Mouse (Mus musculus) neural tube, embryonic 12.5 days (tissue): ENCODE measurements around the gene Mapk9. TPM values are rescaled to one million over a fixed set of nuclear protein-coding genes. Genes with fewer than 3 reads are reported as not detected.

Experiments
- ATAC-seq: fragments of 200-750 bp; cut with Nextera tagmentation; 2 replicates; pipeline ENCODE4 v1.8.0; 2017; ENCODE audit warnings: low read depth, mild to moderate bottlenecking, moderate TSS enrichment, moderate library complexity; ENCODE audit not compliant: low FRiP score
- H3K27ac ChIP-seq: fragments of 300-500 bp; sonication (generic); 2 replicates; pipeline ENCODE4 v1.5.1; 2016
- H3K27me3 ChIP-seq: fragments of 300-500 bp; sonication (generic); replicated peaks from 2 replicates; pipeline ENCODE4 v1.6.1; 2016; ENCODE audit warnings: mild to moderate bottlenecking
- H3K36me3 ChIP-seq: fragments of 300-500 bp; sonication (generic); 2 replicates; pipeline ENCODE4 v1.6.1; 2016; ENCODE audit warnings: mild to moderate bottlenecking
- H3K4me1 ChIP-seq: fragments of 300-500 bp; sonication (generic); 2 replicates; pipeline ENCODE4 v1.6.1; 2016
- H3K4me2 ChIP-seq: fragments of 300-500 bp; sonication (generic); replicated peaks from 2 replicates; pipeline ENCODE4 v1.6.1; 2016; ENCODE audit warnings: mild to moderate bottlenecking
- H3K4me3 ChIP-seq: fragments of 300-500 bp; sonication (generic); 2 replicates; pipeline ENCODE4 v1.5.1; 2016
- H3K9ac ChIP-seq: fragments of 300-500 bp; sonication (generic); 2 replicates; pipeline ENCODE4 v1.6.1; 2016; ENCODE audit warnings: mild to moderate bottlenecking
- H3K9me3 ChIP-seq: fragments of 300-500 bp; sonication (generic); 2 replicates; pipeline ENCODE4 v1.6.1; 2016; ENCODE audit warnings: mild to moderate bottlenecking
- WGBS: fragments of 180-500 bp; shearing (Covaris S2); methylation state at CpG from one replicate; pipeline ENCODE4 v1.1.7; 2016; 5-methylcytosine and 5-hydroxymethylcytosine counted together
- polyA plus RNA-seq: library from polyadenylated mRNA; unstranded; fragments of >200 nt; fragmentation: Nextera tagmentation; extraction: Ambion mirVana; gene quantifications from 2 replicates; pipeline ENCODE4 v1.2.1, GENCODE M21; 2016

Mapk9 gene
- polyA plus RNA-seq, 1 experiment from 2014 or later = 58.7 TPM

- no peaks in the 10 kb centered on the region for H3K9me3 ChIP-seq
- no peak overlapping the region for H3K27ac ChIP-seq
- peak; percentile 58; the same call in 1 of the 2 replicates for ATAC-seq
- no peak overlapping the region for H3K9ac ChIP-seq
- H3K36me3 ChIP-seq = peaks cover 34% of the 10 kb centered on the region
- H3K27me3 ChIP-seq = no peaks in the 10 kb centered on the region
- H3K4me2 ChIP-seq = no peak overlapping the region
- no peaks in the 10 kb centered on the region for H3K4me1 ChIP-seq
- no peak overlapping the region for H3K4me3 ChIP-seq
These were observed 23.2 kb downstream of the Mapk9 start for GRCm38 (mm10) chr11:49869762-49870161.

- no peak overlapping the region for H3K4me3 ChIP-seq
- H3K4me1 ChIP-seq = no peaks in the 10 kb centered on the region
- peak; percentile 53; the same call in 1 of the 2 replicates for ATAC-seq
- 65% methylated on average over 6 of the region's 6 CpGs for WGBS
- no peak overlapping the region for H3K4me2 ChIP-seq
- no peaks in the 10 kb centered on the region for H3K27me3 ChIP-seq
- no peak overlapping the region for H3K27ac ChIP-seq
- peaks cover 34% of the 10 kb centered on the region for H3K36me3 ChIP-seq
- H3K9ac ChIP-seq = no peak overlapping the region
- H3K9me3 ChIP-seq = no peaks in the 10 kb centered on the region
These were observed 25.4 kb downstream of the Mapk9 start for GRCm38 (mm10) chr11:49871914-49872313.

- 0 out of 2 replicates have a peak, but pooled peaks cover 6% of the 10 kb centered on the region for H3K4me1 ChIP-seq
- H3K4me3 ChIP-seq = no peak overlapping the region
- H3K9me3 ChIP-seq = no peaks in the 10 kb centered on the region
- 91% methylated on average over 6 of the region's 6 CpGs for WGBS
- no peak overlapping the region for H3K9ac ChIP-seq
- peaks cover 32% of the 10 kb centered on the region for H3K36me3 ChIP-seq
- ATAC-seq = no peak
- H3K27me3 ChIP-seq = no peaks in the 10 kb centered on the region
- no peak overlapping the region for H3K27ac ChIP-seq
- no peak overlapping the region for H3K4me2 ChIP-seq
These were observed 26.2 kb downstream of the Mapk9 start for GRCm38 (mm10) chr11:49872779-49873178.

GRCm38 (mm10) chr11:49876948-49877817 is 30.6 kb downstream of the Mapk9 start:
- Histone ChIP-seq H3K27me3 (no peaks in the 10 kb centered on the region), H3K4me2 (no peak overlapping the region), H3K4me1 (0 out of 2 replicates have a peak, but pooled peaks cover 6% of the 10 kb centered on the region), H3K36me3 (peaks cover 52% of the 10 kb centered on the region), H3K27ac (no peak overlapping the region), H3K9ac (no peak overlapping the region), H3K9me3 (no peaks in the 10 kb centered on the region), H3K4me3 (no peak overlapping the region)
- ATAC-seq = no peak
- WGBS = 89% methylated on average over 8 of the region's 8 CpGs

GRCm38 (mm10) chr11:49879950-49880642 is 33.5 kb downstream of the Mapk9 start:
- WGBS = 91% methylated on average over 3 of the region's 3 CpGs
- no peak overlapping the region for H3K4me3 ChIP-seq

GRCm38 (mm10) chr11:49883394-49883793 is 36.8 kb downstream of the Mapk9 start:
- WGBS = 95% methylated on average over 3 of the region's 3 CpGs
- Histone ChIP-seq H3K4me2 (no peak overlapping the region), H3K9ac (no peak overlapping the region), H3K27ac (no peak overlapping the region), H3K9me3 (no peaks in the 10 kb centered on the region), H3K4me1 (no peaks in the 10 kb centered on the region), H3K4me3 (no peak overlapping the region), H3K27me3 (no peaks in the 10 kb centered on the region), H3K36me3 (peaks cover 47% of the 10 kb centered on the region)
- no peak for ATAC-seq

More at GRCm38 (mm10) chr11:49879950-49880642, 33.5 kb downstream of the Mapk9 start:
- H3K9me3 ChIP-seq = no peaks in the 10 kb centered on the region
- 0 out of 2 replicates have a peak, but pooled peaks cover 6% of the 10 kb centered on the region for H3K4me1 ChIP-seq
- H3K4me2 ChIP-seq = no peak overlapping the region
- H3K27ac ChIP-seq = no peak overlapping the region
- no peak overlapping the region for H3K9ac ChIP-seq
- no peak for ATAC-seq
- no peaks in the 10 kb centered on the region for H3K27me3 ChIP-seq
- peaks cover 50% of the 10 kb centered on the region for H3K36me3 ChIP-seq

- no peak for ATAC-seq
These were observed 41.9 kb downstream of the Mapk9 start for GRCm38 (mm10) chr11:49888469-49888868.

GRCm38 (mm10) chr11:49891993-49892392 is 45.4 kb downstream of the Mapk9 start:
- Histone ChIP-seq H3K36me3 (no peaks in the 10 kb centered on the region), H3K27ac (no peak overlapping the region), H3K4me1 (no peaks in the 10 kb centered on the region), H3K9me3 (no peaks in the 10 kb centered on the region), H3K9ac (no peak overlapping the region), H3K27me3 (no peaks in the 10 kb centered on the region), H3K4me2 (no peak overlapping the region), H3K4me3 (no peak overlapping the region)
- ATAC-seq = no peak
- 89% methylated on average over 5 of the region's 5 CpGs for WGBS

More at GRCm38 (mm10) chr11:49888469-49888868, 41.9 kb downstream of the Mapk9 start:
- H3K27ac ChIP-seq = no peak overlapping the region
- no peak overlapping the region for H3K9ac ChIP-seq
- H3K4me3 ChIP-seq = no peak overlapping the region
- WGBS = 85% methylated on average over 5 of the region's 5 CpGs
- no peaks in the 10 kb centered on the region for H3K27me3 ChIP-seq
- no peaks in the 10 kb centered on the region for H3K9me3 ChIP-seq
- no peaks in the 10 kb centered on the region for H3K4me1 ChIP-seq
- peaks cover 11% of the 10 kb centered on the region for H3K36me3 ChIP-seq
- no peak overlapping the region for H3K4me2 ChIP-seq

- 81% methylated on average over 11 of the region's 11 CpGs for WGBS
- Histone ChIP-seq H3K27me3 (no peaks in the 10 kb centered on the region; the same call in 1 of the 2 replicates), H3K4me1 (no peaks in the 10 kb centered on the region), H3K9ac (no peak overlapping the region), H3K9me3 (peaks cover 6% of the 10 kb centered on the region; the same call in 1 of the 2 replicates), H3K27ac (no peak overlapping the region), H3K4me3 (no peak overlapping the region), H3K4me2 (no peak overlapping the region), H3K36me3 (no peaks in the 10 kb centered on the region)
- ATAC-seq = no peak
These were observed 47.3 kb downstream of the Mapk9 start for GRCm38 (mm10) chr11:49893806-49894205.

- ATAC-seq = no peak
- Histone ChIP-seq H3K27me3 (peaks cover 11% of the 10 kb centered on the region), H3K27ac (no peak overlapping the region), H3K9me3 (peaks cover 6% of the 10 kb centered on the region; the same call in 1 of the 2 replicates), H3K4me3 (no peak overlapping the region), H3K36me3 (no peaks in the 10 kb centered on the region), H3K4me1 (peaks cover 2% of the 10 kb centered on the region), H3K9ac (no peak overlapping the region), H3K4me2 (no peak overlapping the region)
- WGBS = 68% methylated on average over 6 of the region's 6 CpGs
These were observed 49.5 kb downstream of the Mapk9 start for GRCm38 (mm10) chr11:49895966-49896590.

- Histone ChIP-seq H3K4me1 (peaks cover 12% of the 10 kb centered on the region), H3K27ac (no peak overlapping the region), H3K27me3 (peaks cover 33% of the 10 kb centered on the region), H3K9ac (no peak overlapping the region), H3K9me3 (peaks cover 6% of the 10 kb centered on the region; the same call in 1 of the 2 replicates), H3K4me3 (no peak overlapping the region), H3K36me3 (no peaks in the 10 kb centered on the region), H3K4me2 (no peak overlapping the region)
- ATAC-seq = no peak
- WGBS = 66% methylated on average over 6 of the region's 6 CpGs
These were observed 53.5 kb downstream of the Mapk9 start for GRCm38 (mm10) chr11:49900043-49900442.
